Mouse (Mus musculus): ENCODE data around the gene Dnase1.
"Not testable (repeated sequence)": the region's sequence is repeated elsewhere in the genome, so short reads cannot be mapped to it uniquely, and the experiment has no call there.

Gene Dnase1

GRCm38 (mm10) chr16:4045524-4045923 is 8.8 kb downstream of the Dnase1 start:
- DNase-seq, result no peak

- DNase-seq, result no peak
Measured at GRCm38 (mm10) chr16:4052601-4053000, 15.9 kb downstream of the Dnase1 start.

DNA sequence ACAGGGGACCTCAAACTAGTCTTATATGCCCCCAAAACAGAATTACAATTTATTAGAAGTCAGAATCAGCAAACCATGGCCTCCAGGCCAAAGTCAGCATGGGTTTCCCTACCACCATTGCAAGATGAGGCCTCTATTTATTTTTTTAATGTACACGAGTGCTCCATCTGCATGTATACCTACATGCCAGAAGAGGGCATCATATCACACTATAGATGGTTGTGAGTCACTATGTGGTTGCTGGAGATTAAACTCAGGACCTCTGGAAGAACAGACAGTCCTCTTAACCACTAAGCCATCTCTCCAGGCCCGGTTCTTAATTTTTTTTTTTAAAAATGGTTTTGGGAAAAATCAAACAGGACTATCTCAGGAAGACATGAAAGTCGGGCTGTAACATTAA is 17.1 kb downstream of the Dnase1 start:
- no peak for DNase-seq

DNA sequence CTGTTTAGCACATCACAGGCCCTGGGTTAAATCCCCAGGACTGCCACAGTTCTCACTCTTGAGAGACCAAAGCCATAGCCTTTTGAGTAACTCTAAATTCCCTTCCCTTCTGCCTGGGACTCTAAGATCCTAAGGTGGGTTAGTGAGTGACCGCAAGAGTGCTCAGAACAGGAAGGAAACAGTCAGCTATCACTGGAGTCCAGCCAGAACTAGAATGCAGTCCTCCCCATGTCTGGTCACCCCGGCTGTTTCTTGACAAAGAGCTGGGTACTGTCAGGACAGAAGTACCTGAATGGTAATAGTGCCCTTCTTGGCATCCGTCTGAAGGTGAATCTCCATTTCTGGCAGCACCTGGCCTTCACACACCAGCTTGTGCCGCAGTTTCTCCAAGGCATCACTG is 28.2 kb downstream of the Dnase1 start:
- DNase-seq, result no peak

DNA sequence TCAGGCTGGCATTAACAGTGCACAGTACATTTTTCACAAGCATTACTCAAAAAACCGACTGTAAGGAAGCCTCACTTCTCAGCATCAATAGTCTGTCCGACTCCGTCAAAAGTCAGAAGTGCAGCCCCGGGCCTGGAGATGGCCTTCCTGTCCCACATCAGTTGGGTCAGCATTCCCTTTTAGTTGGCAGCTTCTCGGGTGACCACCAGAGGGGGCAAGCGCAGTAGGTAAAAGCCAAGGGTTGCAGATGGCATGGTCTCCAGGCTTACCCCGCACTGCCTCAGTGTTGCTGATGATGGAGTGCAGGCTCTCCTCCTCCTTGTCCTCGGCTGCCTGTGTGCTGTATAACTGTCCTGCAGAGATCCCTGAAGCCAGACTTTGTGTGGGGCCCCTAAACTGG is 31.8 kb downstream of the Dnase1 start:
- peak; percentile 60 for DNase-seq

DNA sequence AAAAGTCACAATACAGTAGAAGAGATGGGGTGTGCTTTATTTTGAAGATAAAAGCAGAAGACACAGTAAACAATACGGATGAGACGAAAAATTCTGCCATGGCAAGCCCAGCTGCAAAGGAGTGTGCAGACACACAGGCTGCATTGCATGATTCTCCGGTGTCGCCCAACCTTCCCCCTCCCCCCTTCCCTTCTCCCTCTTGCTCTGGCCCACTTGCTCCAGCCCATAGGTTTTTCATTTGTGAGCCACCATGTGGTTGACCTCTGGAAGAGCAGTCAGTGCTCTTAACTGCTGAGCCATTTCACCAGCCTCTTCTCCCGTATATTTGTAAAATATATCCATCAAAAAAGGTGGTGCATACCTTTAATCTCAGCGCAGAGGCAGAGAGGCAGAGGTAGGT is 37.6 kb downstream of the Dnase1 start:
- DNase-seq, result peak; percentile 27

DNA sequence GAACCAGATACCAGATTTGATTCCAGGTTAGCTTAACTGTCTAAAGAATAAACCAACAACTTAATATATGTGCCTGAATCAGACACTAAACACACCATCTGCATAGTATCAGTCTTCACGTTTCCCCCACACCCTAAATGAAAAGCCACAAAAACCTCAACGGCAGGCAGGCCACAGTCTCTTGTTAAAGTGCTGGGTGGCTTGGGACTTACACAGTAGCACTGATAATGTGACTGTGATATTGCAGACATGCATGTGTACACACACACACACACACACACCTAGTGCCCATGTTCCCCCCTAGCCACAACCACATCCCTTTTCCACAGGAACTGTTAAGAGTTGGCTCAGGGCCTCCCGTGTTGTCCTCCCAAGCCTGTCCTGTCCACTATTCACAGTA is 38.1 kb downstream of the Dnase1 start:
- DNase-seq, result no peak

- peak; percentile 93 for DNase-seq
Measured at GRCm38 (mm10) chr16:4077384-4078061, 40.8 kb downstream of the Dnase1 start, which contains the start of gene Trap1. TSS of gene Trap1 (minus strand) at chr16:4077827.

- DNase-seq, result peak; percentile 6
Measured at GRCm38 (mm10) chr16:4078302-4078701, 41.6 kb downstream of the Dnase1 start.

- DNase-seq, result no peak
Measured at GRCm38 (mm10) chr16:4079656-4080055, 42.9 kb downstream of the Dnase1 start.

DNA sequence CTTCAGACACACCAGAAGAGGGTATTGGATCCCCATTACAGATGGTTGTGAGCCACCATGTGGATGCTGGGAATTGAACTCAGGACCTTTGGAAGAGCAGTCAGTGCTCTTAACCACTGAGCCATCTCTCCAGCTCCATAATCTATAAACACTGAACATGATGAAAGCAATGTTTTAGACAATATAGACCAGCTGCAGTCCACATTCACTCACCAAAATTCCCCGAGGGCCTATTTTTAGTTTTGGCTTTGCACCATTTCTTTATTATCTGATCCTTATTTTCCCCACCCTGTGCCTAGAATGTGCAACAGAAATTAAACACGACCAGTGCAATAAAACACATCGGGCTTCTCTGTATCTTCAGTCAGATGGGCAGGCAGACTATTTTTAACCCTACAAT is 43.7 kb downstream of the Dnase1 start:
- not testable (repeated sequence) for DNase-seq

DNA sequence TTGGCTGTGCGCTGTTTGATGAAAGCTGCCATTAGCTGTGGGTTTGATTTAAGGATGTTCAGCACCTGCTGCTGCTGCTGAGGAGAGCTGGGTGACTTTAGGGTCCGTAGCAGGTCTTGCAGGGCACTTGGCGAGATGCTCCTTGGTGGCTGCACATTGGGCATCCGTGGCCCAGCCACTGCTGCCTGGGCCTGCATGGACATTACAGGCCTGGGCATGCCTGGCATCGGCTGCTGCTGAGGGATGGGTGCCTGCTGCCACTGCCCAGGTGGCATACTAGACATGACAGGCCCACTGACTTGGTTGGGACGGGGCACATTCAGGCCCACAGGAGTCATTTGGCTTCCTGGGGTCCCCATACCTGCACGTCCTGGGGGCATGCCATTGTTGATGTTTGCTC is 48.3 kb downstream of the Dnase1 start:
- DNase-seq, result no peak

- no peak for DNase-seq
Measured at GRCm38 (mm10) chr16:4085851-4086387, 49.2 kb downstream of the Dnase1 start.

DNA sequence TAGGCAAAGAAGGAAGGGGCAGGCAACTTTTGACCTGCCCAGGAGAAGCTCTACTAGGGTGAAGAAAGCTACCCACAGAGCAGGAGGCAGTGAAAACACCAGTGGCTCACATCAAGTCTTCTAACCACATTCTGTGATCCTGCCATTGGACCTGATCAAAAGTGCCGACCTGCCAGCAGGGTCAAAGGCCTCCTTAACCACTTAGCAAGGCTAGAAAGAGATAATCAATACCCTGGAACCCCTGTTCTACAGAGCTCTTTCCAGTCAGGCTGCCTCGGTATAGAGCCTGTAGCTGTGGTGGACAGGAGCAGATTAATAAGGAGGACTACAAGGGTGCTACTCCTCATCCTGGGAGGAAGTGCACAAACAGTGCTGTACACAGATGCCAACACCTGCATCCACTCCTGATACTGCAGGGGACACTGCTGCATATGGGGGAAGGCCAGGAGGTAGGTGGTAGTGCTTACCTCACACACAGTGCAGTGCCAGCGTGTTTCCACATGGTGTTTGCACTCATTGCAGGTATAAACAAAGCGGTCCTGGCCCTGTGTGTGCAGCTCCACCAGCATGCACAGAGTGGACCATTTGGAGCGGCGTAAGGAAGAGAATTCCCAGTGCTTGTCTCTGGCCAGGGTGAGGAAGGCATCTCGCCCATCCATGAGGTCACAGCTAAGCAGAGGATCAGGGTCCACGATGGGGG is 50.6 kb downstream of the Dnase1 start:
- no peak for DNase-seq

Data from retina, postnatal 1 day (tissue).